In genomic region chr10:85103085-85103885, GRCm38 (mm10) we compare ENCODE assay signal across 8 mouse cellular contexts. TPM values are rescaled to one million over a fixed set of nuclear protein-coding genes. Genes with fewer than 3 reads are reported as not detected.
A peak's percentile ranks its signal among the peaks of the same experiment; 100 is the strongest.
DNase-seq lines count a peak whose midpoint lies in the region; ATAC-seq lines count a peak whose summit lies in the region.

No protein-coding gene starts in this region.

- H3K4me3 ChIP-seq in brown adipose tissue, adult 24 weeks (ENCODE audit: insufficient read depth, low read depth, low read length), result peak overlapping the region; percentile 99

- ATAC-seq in erythroid progenitor cell, adult 5-6 weeks (replicated peaks; ENCODE audit: low FRiP score, poor library complexity, severe bottlenecking), result 0 out of 2 replicates have a peak, but pooled peaks have one; percentile 4
- no peak for ATAC-seq in inflammation-experienced regulatory T-cells, adult 6 months

- intact Hi-C loops in heart, postnatal 10 days (cut with DNase I), result loop anchor here (2.0 kb wide), 1 partner anchor 82 kb away; the partner anchor contains the start of gene Cry1

- peak overlapping the region; percentile 51 for H3K27ac ChIP-seq in brown adipose tissue, adult 24 weeks (replicated peaks; ENCODE audit: low read depth, low read length)

- H3K4me1 ChIP-seq in brown adipose tissue, adult 24 weeks (ENCODE audit: control insufficient read depth, insufficient read depth, insufficient read length, low read length), result no peaks in the 10 kb centered on the region

- peak; percentile 17 for DNase-seq in MEL-GATA-1-ER (ENCODE audit: extremely low read depth, low read depth)
- DNase-seq in heart, postnatal 10 days, result peak; percentile 41 to 45
- peak; percentile 31 to 53 for DNase-seq in kidney, postnatal 4 days
- DNase-seq in lung, postnatal 4 days, result peak; percentile 25 to 43
- DNase-seq in retina, postnatal 7 days (ENCODE audit: low read depth, low spot score), result peak; percentile 5

RNA-seq across cellular contexts. Expression of gene Tmem263, which starts 0.9 kb away (rescaled TPM):
- polyA plus RNA-seq in brown adipose tissue, adult 24 weeks (2012; ENCODE audit: insufficient read depth, insufficient read length, missing spikeins), result 6.3 and 8.6 TPM in 2 replicates
- total RNA-seq in erythroid progenitor cell, adult 5-6 weeks (2015; ENCODE audit: low replicate concordance), result 10.1 and 11.7 TPM in 2 replicates
- 4.4 and 12.6 TPM in 2 replicates for total RNA-seq in erythroid progenitor cell, adult 5-6 weeks (2017; ENCODE audit: low replicate concordance)
- 10 to 100 TPM; 25.2 to 29.8 TPM for total RNA-seq in heart, postnatal 10 days (2021)
- 10 to 100 TPM; 35.6 to 49.7 (median 40.2) TPM for polyA plus RNA-seq in inflammation-experienced regulatory T-cells, adult 6 months (2017; shearing (Covaris generic))

RNA-seq across cellular contexts. Expression of gene Fhl4, which starts 1.0 kb away (rescaled TPM):
- not detected in 2 replicates for polyA plus RNA-seq in brown adipose tissue, adult 24 weeks (2012; ENCODE audit: insufficient read depth, insufficient read length, missing spikeins)
- total RNA-seq in erythroid progenitor cell, adult 5-6 weeks (2015; ENCODE audit: low replicate concordance), result not detected in 2 replicates
- not detected in 2 replicates for total RNA-seq in erythroid progenitor cell, adult 5-6 weeks (2017; ENCODE audit: low replicate concordance)
- total RNA-seq in heart, postnatal 10 days (2021), result under 1 TPM; 0.32 to 0.53 TPM
- under 1 TPM; 0.50 to 0.62 (median 0.59) TPM for polyA plus RNA-seq in inflammation-experienced regulatory T-cells, adult 6 months (2017; shearing (Covaris generic))

RNA-seq across cellular contexts. Expression of gene Mterf2, which starts 24.5 kb away (rescaled TPM):
- polyA plus RNA-seq in brown adipose tissue, adult 24 weeks (2012; ENCODE audit: insufficient read depth, insufficient read length, missing spikeins), result 22.4 and 29.5 TPM in 2 replicates
- 11.2 TPM in 1 of 2 replicates, not detected in the other for total RNA-seq in erythroid progenitor cell, adult 5-6 weeks (2015; ENCODE audit: low replicate concordance)
- 4.2 TPM in 1 of 2 replicates, not detected in the other for total RNA-seq in erythroid progenitor cell, adult 5-6 weeks (2017; ENCODE audit: low replicate concordance)
- 10 to 100 TPM in 1 of 2 experiments, 1 to 10 TPM in 1; 9.2 to 10.8 TPM for total RNA-seq in heart, postnatal 10 days (2021)
- polyA plus RNA-seq in inflammation-experienced regulatory T-cells, adult 6 months (2017; shearing (Covaris generic)), result 10 to 100 TPM; 16.1 to 25.0 (median 19.9) TPM
